Mouse (Mus musculus) layer of hippocampus, adult 8-10 months (tissue): ENCODE results near the gene Olfml1. TPM values are rescaled to one million over a fixed set of nuclear protein-coding genes. Genes with fewer than 3 reads are reported as not detected.

Experiments
- DNase-seq, 2 experiments: peaks; one replicate each; pipeline ENCODE4 v3.0.0; 2022; ENCODE audit warnings: low spot score in 2 of 2
- total RNA-seq, 4 experiments: library from RNA; stranded (reverse); gene quantifications; 2 replicates each; pipeline ENCODE4 v1.2.4; 2022

The Olfml1 gene
- total RNA-seq, 4 experiments from 2014 or later: 16.1 to 20.2 (median 17.3) TPM

GRCm38 (mm10) chr7:107594857-107595402 is 27.7 kb downstream of the Olfml1 start, which contains the start of gene Ppfibp2:
TSS of gene Ppfibp2 (plus strand) at chr7:107595207.
- peak; percentile 81 to 88 for DNase-seq

GRCm38 (mm10) chr7:107595426-107595825 is 28.2 kb downstream of the Olfml1 start:
- DNase-seq: no peak

- no peak for DNase-seq
Observed at GRCm38 (mm10) chr7:107596753-107597152, 29.5 kb downstream of the Olfml1 start.

GRCm38 (mm10) chr7:107597956-107598355 is 30.7 kb downstream of the Olfml1 start:
- no peak for DNase-seq

GRCm38 (mm10) chr7:107600651-107601050 is 33.4 kb downstream of the Olfml1 start:
- DNase-seq: no peak

- DNase-seq: no peak
Observed at GRCm38 (mm10) chr7:107602505-107602904, 35.3 kb downstream of the Olfml1 start.

GRCm38 (mm10) chr7:107602913-107603312 is 35.7 kb downstream of the Olfml1 start:
- no peak for DNase-seq

GRCm38 (mm10) chr7:107607766-107608165 is 40.5 kb downstream of the Olfml1 start:
- no peak for DNase-seq

GRCm38 (mm10) chr7:107609622-107610255 is 42.5 kb downstream of the Olfml1 start:
- no peak for DNase-seq

GRCm38 (mm10) chr7:107610880-107611279 is 43.6 kb downstream of the Olfml1 start:
- DNase-seq: no peak

- DNase-seq: no peak
Observed at GRCm38 (mm10) chr7:107618028-107618992, 51.1 kb downstream of the Olfml1 start.

- no peak for DNase-seq
Observed at GRCm38 (mm10) chr7:107619225-107619624, 52.0 kb downstream of the Olfml1 start.

- DNase-seq: no peak
Observed at GRCm38 (mm10) chr7:107620137-107620536, 52.9 kb downstream of the Olfml1 start.

GRCm38 (mm10) chr7:107624432-107624831 is 57.2 kb downstream of the Olfml1 start:
- DNase-seq: no peak

GRCm38 (mm10) chr7:107625061-107625460 is 57.8 kb downstream of the Olfml1 start, which contains the start of gene 5330417H12Rik:
TSS of gene 5330417H12Rik (minus strand) at chr7:107625161.
- no peak for DNase-seq

- no peak for DNase-seq
Observed at GRCm38 (mm10) chr7:107625781-107626180, 58.5 kb downstream of the Olfml1 start.

GRCm38 (mm10) chr7:107628383-107628782 is 61.1 kb downstream of the Olfml1 start:
- no peak for DNase-seq

GRCm38 (mm10) chr7:107633201-107633600 is 66.0 kb downstream of the Olfml1 start:
- DNase-seq: no peak

GRCm38 (mm10) chr7:107637398-107637797 is 70.2 kb downstream of the Olfml1 start:
- no peak for DNase-seq

- DNase-seq: no peak
Observed at GRCm38 (mm10) chr7:107638026-107638425, 70.8 kb downstream of the Olfml1 start.
